Mouse (Mus musculus): ENCODE data around the gene Uhrf1bp1. TPM values are rescaled to one million over a fixed set of nuclear protein-coding genes. Genes with fewer than 3 reads are reported as not detected.

Uhrf1bp1 gene
- total and polyA plus RNA-seq, 3 experiments: 23.1 to 43.6 TPM; not detected in 1

- TF ChIP-seq BHLHE40 (IDR thresholded peaks at IDR 0.05; ENCODE audit: borderline replicate concordance, low read depth, low read length): peak; percentile 5; the same call in 1 of the 2 replicates
- TF ChIP-seq MEF2A (IDR thresholded peaks at IDR 0.05; ENCODE audit: extremely low read depth, insufficient replicate concordance, low read depth, low read length, poor library complexity, severe bottlenecking): no peak
- no peak for TF ChIP-seq CTCF (IDR thresholded peaks at IDR 0.05 in 2 of 3, conservative IDR thresholded peaks at IDR 0.05 in 1 of 3; ENCODE audit: control insufficient read depth in 1 of 3, insufficient read depth in 1 of 3, low read depth in 2 of 3, low read length in 3 of 3, poor library complexity in 1 of 3, severe bottlenecking in 1 of 3)
- no peak for TF ChIP-seq UBTF (IDR thresholded peaks at IDR 0.05; ENCODE audit: borderline replicate concordance, insufficient read depth, low read depth, low read length)
- TF ChIP-seq MYC (IDR thresholded peaks at IDR 0.05; ENCODE audit: low read depth, low read length): no peak
- no peak for TF ChIP-seq HCFC1 (IDR thresholded peaks at IDR 0.05; ENCODE audit: low read depth, low read length)
- TF ChIP-seq SIN3A (IDR thresholded peaks at IDR 0.05; ENCODE audit: low read length): peak; percentile 69
- TF ChIP-seq GATA1 (IDR thresholded peaks at IDR 0.05; ENCODE audit: low read depth, low read length): peak; percentile 46; the same call in 1 of the 2 replicates
- peak; percentile 82 for TF ChIP-seq TAL1 (IDR thresholded peaks at IDR 0.05; ENCODE audit: low read length)
- TF ChIP-seq RAD21 (IDR thresholded peaks at IDR 0.05; ENCODE audit: low read depth, low read length): no peak
- TF ChIP-seq MYB (IDR thresholded peaks at IDR 0.05; ENCODE audit: low read depth, low read length): peak; percentile 48; the same call in 1 of the 2 replicates
- TF ChIP-seq POLR2A (IDR thresholded peaks at IDR 0.05; ENCODE audit: control insufficient read depth in 1 of 2, insufficient read depth in 1 of 2, low read depth in 1 of 2, low read length in 2 of 2, poor library complexity in 1 of 2): no peak
- TF ChIP-seq TCF12 (IDR thresholded peaks at IDR 0.05; ENCODE audit: low read depth, low read length): peak; percentile 89
- TF ChIP-seq ETS1 (IDR thresholded peaks at IDR 0.05; ENCODE audit: low read depth, low read length): peak; percentile 76
- no peak for TF ChIP-seq POLR2AphosphoS2 (IDR thresholded peaks at IDR 0.05; ENCODE audit: low read length)
- no peak for TF ChIP-seq ZNF384 (IDR thresholded peaks at IDR 0.05; ENCODE audit: low read depth, low read length)
- TF ChIP-seq MAX (IDR thresholded peaks at IDR 0.05; ENCODE audit: low read length): peak; percentile 46; the same call in 1 of the 2 replicates
- no peak for TF ChIP-seq CHD2 (IDR thresholded peaks at IDR 0.05; ENCODE audit: low read length)
- no peak for TF ChIP-seq SMC3 (IDR thresholded peaks at IDR 0.05; ENCODE audit: low read depth, low read length)
- TF ChIP-seq GABPA (IDR thresholded peaks at IDR 0.05; ENCODE audit: low read depth, low read length): no peak
- peak; percentile 70 to 85 for TF ChIP-seq EP300 (IDR thresholded peaks at IDR 0.05; ENCODE audit: low read depth in 1 of 2, low read length in 2 of 2)
- TF ChIP-seq USF2 (IDR thresholded peaks at IDR 0.05; ENCODE audit: borderline replicate concordance in 1 of 2, insufficient read depth in 1 of 2, low read depth in 1 of 2, low read length in 2 of 2): no peak
These were observed 2.9 kb downstream of the Uhrf1bp1 start (continued) for GRCm38 (mm10) chr17:27859131-27859530.

- Histone ChIP-seq H3K4me3 (ENCODE audit: control insufficient read depth in 1 of 2, insufficient read depth in 1 of 2, low read depth in 2 of 2, low read length in 2 of 2) (no peak overlapping the region), H3K79me2 (ENCODE audit: control insufficient read depth, insufficient read depth, low read length, poor library complexity) (peaks cover 75% of the 10 kb centered on the region), H3K36me3 (ENCODE audit: control insufficient read depth in 1 of 2, insufficient read depth in 2 of 2, low read length in 2 of 2) (peaks cover 2 to 12% of the 10 kb centered on the region in 2 experiments; a peak in 2 of 4 replicates), H3K4me1 (ENCODE audit: control insufficient read depth in 1 of 2, insufficient read depth in 2 of 2, low read length in 2 of 2) (no peaks in the 10 kb centered on the region; a peak in 1 of 4 replicates), H3K9me3 (replicated peaks; ENCODE audit: insufficient read depth, low read length) (no peaks in the 10 kb centered on the region), H3K27me3 (ENCODE audit: control insufficient read depth in 1 of 2, insufficient read depth in 2 of 2, low read length in 2 of 2) (no peaks in the 10 kb centered on the region), H3K9ac (ENCODE audit: control insufficient read depth, low read depth, low read length, poor library complexity, severe bottlenecking) (no peak overlapping the region), H3K27ac (ENCODE audit: control insufficient read depth, low read depth, low read length) (no peak overlapping the region)
- peak; percentile 29; the same call in 1 of the 2 replicates for TF ChIP-seq SMC3 (IDR thresholded peaks at IDR 0.05; ENCODE audit: low read depth, low read length)
- TF ChIP-seq CTCF (IDR thresholded peaks at IDR 0.05 in 2 of 3, conservative IDR thresholded peaks at IDR 0.05 in 1 of 3; ENCODE audit: control insufficient read depth in 1 of 3, insufficient read depth in 1 of 3, low read depth in 2 of 3, low read length in 3 of 3, poor library complexity in 1 of 3, severe bottlenecking in 1 of 3): peak in 1 of 3 experiments; percentile 30; a peak in 2 of 6 replicates
- no peak for TF ChIP-seq TBP (IDR thresholded peaks at IDR 0.05; ENCODE audit: low read depth, low read length)
- peak; percentile 22 for DNase-seq (ENCODE audit: low read depth, low spot score)
These were observed 9.2 kb downstream of the Uhrf1bp1 start for GRCm38 (mm10) chr17:27865461-27865860.

All from MEL (cell line).